Mouse (Mus musculus) stomach, embryonic 14.5 days (tissue): ENCODE measurements around the gene Serpina6. TPM values are rescaled to one million over a fixed set of nuclear protein-coding genes. Genes with fewer than 3 reads are reported as not detected.

Experiments
- ATAC-seq: fragments of 200-750 bp; cut with Nextera tagmentation; 2 replicates; pipeline ENCODE4 v1.8.0; 2017; ENCODE audit warnings: low read depth, moderate TSS enrichment; ENCODE audit not compliant: insufficient number of reproducible peaks, insufficient read depth, low FRiP score
- H3K27ac ChIP-seq: fragments of 300-500 bp; sonication (generic); 2 replicates; pipeline ENCODE4 v1.5.1; 2014; ENCODE audit warnings: mild to moderate bottlenecking, low read length, moderate library complexity, mixed read lengths
- H3K27me3 ChIP-seq: fragments of 300-500 bp; sonication (generic); 2 replicates; pipeline ENCODE4 v1.6.1; 2014; ENCODE audit warnings: low read length, control low read depth, mixed read lengths; ENCODE audit not compliant: control insufficient read depth, insufficient read depth
- H3K36me3 ChIP-seq: fragments of 300-500 bp; sonication (generic); 2 replicates; pipeline ENCODE4 v1.6.1; 2014; ENCODE audit warnings: mild to moderate bottlenecking, control low read depth, low read length, moderate library complexity, mixed read lengths; ENCODE audit not compliant: control insufficient read depth, insufficient read depth
- H3K4me1 ChIP-seq: fragments of 300-500 bp; sonication (generic); 2 replicates; pipeline ENCODE4 v1.6.1; 2014; ENCODE audit warnings: low read length, control low read depth, mixed read lengths; ENCODE audit not compliant: control insufficient read depth, insufficient read depth
- H3K4me2 ChIP-seq: fragments of 300-500 bp; sonication (generic); replicated peaks from 2 replicates; pipeline ENCODE4 v1.6.1; 2014; ENCODE audit warnings: low read depth, low read length, control low read depth
- H3K4me3 ChIP-seq: fragments of 300-500 bp; sonication (generic); 2 replicates; pipeline ENCODE4 v1.5.1; 2014; ENCODE audit warnings: low read depth, low read length, control low read depth
- H3K9ac ChIP-seq: fragments of 300-500 bp; sonication (generic); replicated peaks from 2 replicates; pipeline ENCODE4 v1.6.1; 2014; ENCODE audit warnings: low read depth, mild to moderate bottlenecking, control low read depth, low read length, moderate library complexity, mixed read lengths
- H3K9me3 ChIP-seq: fragments of 300-500 bp; sonication (generic); 2 replicates; pipeline ENCODE4 v1.6.1; 2016; ENCODE audit warnings: low read depth, low read length, control low read depth; ENCODE audit not compliant: control insufficient read depth
- WGBS: fragments of 180-500 bp; shearing (Covaris S2); extraction: QIAGEN DNeasy Blood & Tissue Kit; methylation state at CpG from one replicate; pipeline ENCODE4 v1.1.7; 2014; 5-methylcytosine and 5-hydroxymethylcytosine counted together
- polyA plus RNA-seq: library from polyadenylated mRNA; unstranded; fragments of >200 nt; fragmentation: Nextera tagmentation; extraction: Ambion mirVana; gene quantifications from 2 replicates; pipeline ENCODE4 v1.2.1, GENCODE M21; 2014

Gene Serpina6
- polyA plus RNA-seq, 1 experiment from 2014 or later, result 2.0 TPM

DNA sequence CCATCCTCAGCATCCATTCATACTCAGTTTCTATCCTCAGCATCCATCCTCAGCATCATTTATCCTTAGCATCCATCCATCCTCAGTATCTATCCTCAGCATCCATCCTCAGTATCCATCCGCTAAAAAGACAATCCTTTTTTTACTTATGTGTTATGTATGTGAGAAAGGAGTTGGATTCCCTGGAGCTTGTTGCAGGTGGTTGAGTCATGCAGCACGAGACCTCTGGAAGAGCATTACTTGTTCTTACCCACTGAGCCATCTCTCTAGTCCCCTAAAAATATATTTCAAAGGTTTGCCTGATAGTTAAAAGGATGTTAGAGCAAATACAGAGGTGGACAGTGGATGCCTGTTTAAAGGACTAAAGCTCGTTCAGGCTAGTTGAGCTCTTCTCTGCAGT, 55.2 kb downstream of the Serpina6 start:
- H3K27me3 ChIP-seq, result no peaks in the 10 kb centered on the region
- no peak overlapping the region for H3K27ac ChIP-seq
- no peaks in the 10 kb centered on the region for H3K36me3 ChIP-seq
- 82% methylated on average over 3 of the region's 3 CpGs for WGBS
- ATAC-seq, result no peak
- no peaks in the 10 kb centered on the region for H3K9me3 ChIP-seq
- no peak overlapping the region for H3K4me3 ChIP-seq
- no peak overlapping the region for H3K4me2 ChIP-seq
- no peaks in the 10 kb centered on the region for H3K4me1 ChIP-seq
- H3K9ac ChIP-seq, result no peak overlapping the region

DNA sequence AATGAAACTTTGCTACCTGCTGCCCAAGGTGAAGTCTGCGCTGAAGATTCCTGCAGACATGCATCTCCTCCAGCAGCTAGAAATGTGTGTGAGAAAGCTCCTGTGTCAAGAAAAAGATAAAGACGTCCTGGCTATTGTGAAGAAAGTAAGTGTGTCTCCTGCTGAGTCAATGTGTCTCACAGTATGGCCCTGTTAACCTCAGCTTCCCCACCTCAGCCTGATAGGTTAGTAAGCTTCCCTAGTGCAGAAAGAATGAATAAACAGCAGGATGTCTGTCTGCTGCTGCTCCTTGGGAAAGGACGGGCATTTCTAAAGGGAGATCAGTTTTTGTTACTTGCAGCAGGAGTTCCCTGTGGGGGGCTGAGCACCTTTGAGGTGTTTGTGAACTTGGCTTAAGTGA, 56.6 kb downstream of the Serpina6 start:
- H3K4me1 ChIP-seq, result no peaks in the 10 kb centered on the region
- no peaks in the 10 kb centered on the region for H3K27me3 ChIP-seq
- 31% methylated on average over 3 of the region's 3 CpGs for WGBS
- H3K4me3 ChIP-seq, result no peak overlapping the region
- no peak overlapping the region for H3K9ac ChIP-seq
- H3K36me3 ChIP-seq, result no peaks in the 10 kb centered on the region
- H3K27ac ChIP-seq, result no peak overlapping the region
- H3K4me2 ChIP-seq, result no peak overlapping the region
- no peak for ATAC-seq
- H3K9me3 ChIP-seq, result no peaks in the 10 kb centered on the region

DNA sequence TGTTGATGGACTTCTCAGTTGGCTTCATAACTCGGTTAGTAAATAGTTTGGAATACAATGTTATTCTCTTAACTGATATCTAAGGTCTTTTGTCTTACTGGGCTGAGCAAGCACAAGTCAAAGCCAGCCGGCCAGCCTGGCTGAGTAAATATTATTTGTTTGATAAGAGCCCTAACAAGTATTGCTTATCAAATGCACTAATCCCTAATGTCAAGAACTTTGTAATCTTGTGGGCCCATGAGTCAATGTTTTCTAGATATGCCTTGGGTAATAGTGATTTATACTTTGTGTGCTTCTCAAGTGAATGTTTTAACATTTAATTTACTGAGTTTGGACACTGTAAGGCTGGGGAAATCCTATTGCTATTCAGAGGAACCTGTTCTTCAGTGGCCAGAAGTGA, 58.6 kb downstream of the Serpina6 start:
- Histone ChIP-seq H3K4me3 (no peak overlapping the region), H3K27me3 (no peaks in the 10 kb centered on the region), H3K9ac (no peak overlapping the region), H3K4me2 (no peak overlapping the region), H3K9me3 (no peaks in the 10 kb centered on the region), H3K36me3 (no peaks in the 10 kb centered on the region), H3K4me1 (no peaks in the 10 kb centered on the region), H3K27ac (no peak overlapping the region)
- ATAC-seq, result peak; percentile 65; the same call in 1 of the 2 replicates
- 46% methylated on average over 2 of the region's 2 CpGs for WGBS

Other genes with a start within 250 kb of the Serpina6 start
- gene 9330161L09Rik, start 249.4 kb downstream of the Serpina6 start, polyA plus RNA-seq, result 0.25 and 0.87 TPM in 2 replicates
- 89.4 and 91.4 TPM in 2 replicates for gene Ddx24, start 231.4 kb downstream of the Serpina6 start, polyA plus RNA-seq
- 46.6 and 55.7 TPM in 2 replicates for gene Ifi27, start 223.0 kb downstream of the Serpina6 start, polyA plus RNA-seq
- gene Ifi27l2a, start 213.5 kb downstream of the Serpina6 start, polyA plus RNA-seq, result 16.9 and 17.1 TPM in 2 replicates
- gene Ifi27l2b, start 200.0 kb downstream of the Serpina6 start, polyA plus RNA-seq, result 1.3 and 2.0 TPM in 2 replicates
- 1.9 TPM in 2 replicates for gene Ppp4r4, start 124.9 kb downstream of the Serpina6 start, polyA plus RNA-seq
- gene Serpina10, start 25.8 kb downstream of the Serpina6 start, polyA plus RNA-seq, result 0.12 and 0.18 TPM in 2 replicates
- gene Serpina16, start 18.9 kb upstream of the Serpina6 start, polyA plus RNA-seq, result not detected in 2 replicates
- gene Serpina1f, start 38.3 kb upstream of the Serpina6 start, polyA plus RNA-seq, result not detected in 2 replicates
- 0.22 TPM in 1 of 2 replicates, not detected in the other for gene Serpina1d, start 116.4 kb upstream of the Serpina6 start, polyA plus RNA-seq
- 4.5 and 5.7 TPM in 2 replicates for gene Serpina1b, start 173.2 kb upstream of the Serpina6 start, polyA plus RNA-seq
- gene Serpina1a, start 206.3 kb upstream of the Serpina6 start, polyA plus RNA-seq, result 1.4 and 2.3 TPM in 2 replicates
- gene Serpina1c, start 247.7 kb upstream of the Serpina6 start, polyA plus RNA-seq, result 1.1 and 6.2 TPM in 2 replicates